Mouse (Mus musculus) midbrain, embryonic 14.5 days (tissue): ENCODE measurements around the gene Fbxl13. TPM values are rescaled to one million over a fixed set of nuclear protein-coding genes. Genes with fewer than 3 reads are reported as not detected.

ENCODE experiments used
- ATAC-seq: fragments of 200-750 bp; cut with Nextera tagmentation; 2 replicates; pipeline ENCODE4 v1.8.0; 2017; ENCODE audit warnings: moderate number of reproducible peaks, moderate library complexity; ENCODE audit not compliant: low FRiP score, low TSS enrichment
- DNase-seq: peaks from one replicate; pipeline ENCODE4 v3.0.0-alpha.2; 2015
- H3K27ac ChIP-seq: fragments of 300-500 bp; sonication (generic); replicated peaks from 2 replicates; pipeline ENCODE4 v1.5.1; 2014; ENCODE audit warnings: mild to moderate bottlenecking, low read depth, low read length, moderate library complexity
- H3K27me3 ChIP-seq: fragments of 300-500 bp; sonication (generic); 2 replicates; pipeline ENCODE4 v1.6.1; 2014; ENCODE audit warnings: low read length, control low read depth, mixed read lengths; ENCODE audit not compliant: control insufficient read depth, insufficient read depth
- H3K36me3 ChIP-seq: fragments of 300-500 bp; sonication (generic); 2 replicates; pipeline ENCODE4 v1.6.1; 2014; ENCODE audit warnings: low read length, control low read depth; ENCODE audit not compliant: control insufficient read depth, insufficient read depth
- H3K4me1 ChIP-seq: fragments of 300-500 bp; sonication (generic); 2 replicates; pipeline ENCODE4 v1.6.1; 2014; ENCODE audit warnings: mild to moderate bottlenecking, antibody characterized with exemption, low read length, control low read depth; ENCODE audit not compliant: control insufficient read depth, insufficient read depth
- H3K4me2 ChIP-seq: fragments of 300-500 bp; sonication (generic); 2 replicates; pipeline ENCODE4 v1.6.1; 2014; ENCODE audit warnings: mild to moderate bottlenecking, low read length, moderate library complexity
- H3K4me3 ChIP-seq: fragments of 300-500 bp; sonication (generic); replicated peaks from 2 replicates; pipeline ENCODE4 v1.5.1; 2014; ENCODE audit warnings: low read depth, low read length
- H3K9ac ChIP-seq: fragments of 300-500 bp; sonication (generic); replicated peaks from 2 replicates; pipeline ENCODE4 v1.6.1; 2014; ENCODE audit warnings: mild to moderate bottlenecking, low read length, moderate library complexity
- H3K9me3 ChIP-seq: fragments of 300-500 bp; sonication (generic); 2 replicates; pipeline ENCODE4 v1.6.1; 2016; ENCODE audit warnings: low read length, control low read depth, mixed read lengths; ENCODE audit not compliant: control insufficient read depth
- WGBS: fragments of 180-500 bp; shearing (Covaris S2); extraction: QIAGEN DNeasy Blood & Tissue Kit; methylation state at CpG from one replicate; pipeline ENCODE4 v1.1.7; 2014; 5-methylcytosine and 5-hydroxymethylcytosine counted together
- polyA plus RNA-seq: library from polyadenylated mRNA; unstranded; fragments of >200 nt; fragmentation: Nextera tagmentation; extraction: Ambion mirVana; gene quantifications from 2 replicates; pipeline ENCODE4 v1.2.1, GENCODE M21; 2014

The Fbxl13 gene
- polyA plus RNA-seq, 1 experiment from 2014 or later: 0.09 TPM

- H3K4me3 ChIP-seq: no peak overlapping the region
- no peak overlapping the region for H3K27ac ChIP-seq
- no peak overlapping the region for H3K4me2 ChIP-seq
- H3K36me3 ChIP-seq: no peaks in the 10 kb centered on the region
- no peaks in the 10 kb centered on the region for H3K9me3 ChIP-seq
- DNase-seq: no peak
- 53% methylated on average over 7 of the region's 7 CpGs for WGBS
- no peak for ATAC-seq
- H3K27me3 ChIP-seq: no peaks in the 10 kb centered on the region
- no peaks in the 10 kb centered on the region for H3K4me1 ChIP-seq
- H3K9ac ChIP-seq: no peak overlapping the region
These were observed 178.0 kb downstream of the Fbxl13 start for GRCm38 (mm10) chr5:21467387-21467786.

- no peak for ATAC-seq
- no peak overlapping the region for H3K9ac ChIP-seq
- H3K4me3 ChIP-seq: no peak overlapping the region
- no peak for DNase-seq
- H3K4me2 ChIP-seq: no peak overlapping the region
- no peaks in the 10 kb centered on the region for H3K4me1 ChIP-seq
- no peak overlapping the region for H3K27ac ChIP-seq
- no peaks in the 10 kb centered on the region for H3K9me3 ChIP-seq
- 76% methylated on average over 8 of the region's 8 CpGs for WGBS
- no peaks in the 10 kb centered on the region for H3K36me3 ChIP-seq
- no peaks in the 10 kb centered on the region; the same call in 1 of the 2 replicates for H3K27me3 ChIP-seq
These were observed 204.5 kb downstream of the Fbxl13 start for GRCm38 (mm10) chr5:21440833-21441530.

DNA sequence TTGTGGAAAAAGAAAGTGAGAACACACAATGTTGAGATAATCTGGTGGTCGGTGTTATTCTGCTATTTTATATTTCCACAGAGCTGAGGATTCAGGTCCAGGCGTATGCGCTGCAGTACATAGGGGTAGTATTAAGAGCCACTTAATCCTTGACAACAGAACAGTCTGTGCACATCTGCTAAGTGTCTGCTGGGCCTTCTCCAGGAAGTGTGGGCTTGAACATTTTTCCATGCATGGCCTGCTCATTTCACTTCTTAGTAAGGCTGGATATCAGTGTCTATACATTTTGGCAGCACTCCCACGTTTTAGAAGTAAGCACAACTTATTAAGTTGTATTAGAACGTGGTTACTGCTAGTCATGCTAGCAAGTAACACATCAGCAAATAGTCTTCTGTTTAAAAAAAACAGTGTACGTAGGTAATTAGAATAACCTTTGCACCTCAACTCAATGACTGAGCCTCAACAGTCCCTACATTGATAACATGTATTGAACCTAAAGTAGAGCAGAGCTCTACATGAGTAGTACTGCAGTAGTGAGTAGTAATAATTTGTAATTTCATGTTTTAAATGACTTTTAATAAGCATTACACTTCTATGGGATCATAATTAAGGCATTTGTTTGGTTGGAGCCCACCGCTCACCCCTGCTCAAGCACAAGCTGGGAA lies 205.9 kb downstream of the Fbxl13 start:
- Histone ChIP-seq H3K9me3 (no peaks in the 10 kb centered on the region), H3K27me3 (no peaks in the 10 kb centered on the region; the same call in 1 of the 2 replicates), H3K9ac (no peak overlapping the region), H3K4me1 (no peaks in the 10 kb centered on the region), H3K27ac (no peak overlapping the region), H3K36me3 (no peaks in the 10 kb centered on the region), H3K4me3 (no peak overlapping the region), H3K4me2 (no peak overlapping the region)
- 92% methylated on average over 7 of the region's 7 CpGs for WGBS
- ATAC-seq (no peak), DNase-seq (no peak)

GRCm38 (mm10) chr5:21438428-21438827 lies 207.0 kb downstream of the Fbxl13 start:
- no peaks in the 10 kb centered on the region for H3K9me3 ChIP-seq
- no peaks in the 10 kb centered on the region for H3K36me3 ChIP-seq
- ATAC-seq (no peak), DNase-seq (no peak)
- no peak overlapping the region for H3K4me2 ChIP-seq
- H3K9ac ChIP-seq: no peak overlapping the region
- H3K27me3 ChIP-seq: no peaks in the 10 kb centered on the region; the same call in 1 of the 2 replicates
- H3K27ac ChIP-seq: no peak overlapping the region
- 93% methylated on average over 9 of the region's 9 CpGs for WGBS
- H3K4me1 ChIP-seq: no peaks in the 10 kb centered on the region
- no peak overlapping the region for H3K4me3 ChIP-seq

GRCm38 (mm10) chr5:21436471-21436975 lies 208.9 kb downstream of the Fbxl13 start:
- 16% methylated on average over 8 of the region's 8 CpGs for WGBS
- no peaks in the 10 kb centered on the region for H3K36me3 ChIP-seq
- no peak overlapping the region for H3K4me2 ChIP-seq
- H3K27ac ChIP-seq: no peak overlapping the region
- H3K4me3 ChIP-seq: no peak overlapping the region
- DNase-seq: peak; percentile 50
- no peaks in the 10 kb centered on the region for H3K9me3 ChIP-seq
- no peaks in the 10 kb centered on the region for H3K4me1 ChIP-seq
- ATAC-seq: peak; percentile 63; the same call in 1 of the 2 replicates
- no peaks in the 10 kb centered on the region; the same call in 1 of the 2 replicates for H3K27me3 ChIP-seq
- no peak overlapping the region for H3K9ac ChIP-seq

DNA sequence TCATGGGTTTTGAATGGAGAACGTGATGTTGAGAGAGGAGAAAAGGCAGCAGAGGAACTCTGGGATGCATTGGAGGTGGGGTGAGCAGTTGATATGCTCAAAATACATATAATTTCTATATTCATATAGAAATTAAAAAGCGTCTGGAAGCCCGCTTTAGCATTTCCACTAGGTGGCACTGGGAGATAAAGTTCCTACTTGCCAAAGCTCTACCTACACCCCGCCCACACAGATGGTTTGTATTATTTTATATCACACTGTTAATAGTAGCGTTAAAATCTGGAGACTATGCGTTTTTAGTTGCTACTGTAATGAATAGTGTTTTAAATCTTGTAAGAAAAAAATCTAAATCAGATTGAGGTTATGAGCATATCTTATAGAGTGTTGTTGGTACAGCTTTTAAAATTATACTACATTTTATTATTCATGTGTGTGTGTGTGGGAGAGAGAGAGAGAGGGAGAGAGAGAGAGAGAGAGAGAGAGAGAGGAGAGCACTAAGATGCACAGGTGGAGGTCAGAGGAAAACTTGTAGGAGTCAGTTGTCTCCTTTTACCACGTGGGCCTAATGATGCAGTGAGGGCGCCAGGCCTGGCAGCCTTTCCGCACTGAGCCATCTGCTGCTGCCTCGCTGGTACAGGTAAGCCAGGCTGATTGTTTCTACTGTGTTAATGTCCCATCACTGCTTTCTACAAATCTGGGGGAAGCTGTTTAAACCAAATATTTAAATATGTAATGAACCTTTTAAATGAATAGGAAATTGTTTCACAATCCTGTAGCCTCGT lies 211.1 kb downstream of the Fbxl13 start:
- ATAC-seq (no peak), DNase-seq (peak; percentile 69)
- Histone ChIP-seq H3K27ac (no peak overlapping the region), H3K36me3 (no peaks in the 10 kb centered on the region), H3K9me3 (no peaks in the 10 kb centered on the region), H3K27me3 (no peaks in the 10 kb centered on the region; the same call in 1 of the 2 replicates), H3K4me2 (no peak overlapping the region), H3K4me1 (no peaks in the 10 kb centered on the region), H3K4me3 (no peak overlapping the region), H3K9ac (no peak overlapping the region)
- 75% methylated on average over 11 of the region's 11 CpGs for WGBS

Other genes with a start within 250 kb of the Fbxl13 start
- gene Ccdc146, start 221.0 kb downstream of the Fbxl13 start, polyA plus RNA-seq: 0.07 and 0.36 TPM in 2 replicates
- 7.9 and 8.4 TPM in 2 replicates for gene Fam185a, start 220.7 kb downstream of the Fbxl13 start, polyA plus RNA-seq
- 0.59 and 9.9 TPM in 2 replicates for gene Lrrc17, start 102.1 kb downstream of the Fbxl13 start, polyA plus RNA-seq
- gene Armc10, start 179 bp upstream of the Fbxl13 start, polyA plus RNA-seq: 73.7 and 85.6 TPM in 2 replicates
- 2.3 and 3.9 TPM in 2 replicates for gene Napepld, start 55.8 kb upstream of the Fbxl13 start, polyA plus RNA-seq
- gene Pmpcb, start 91.5 kb upstream of the Fbxl13 start, polyA plus RNA-seq: 72.5 and 88.4 TPM in 2 replicates
- gene Dnajc2, start 139.6 kb upstream of the Fbxl13 start, polyA plus RNA-seq: 75.4 and 76.2 TPM in 2 replicates
- 176 and 187 TPM in 2 replicates for gene Psmc2, start 139.6 kb upstream of the Fbxl13 start, polyA plus RNA-seq
- gene Slc26a5, start 220.0 kb upstream of the Fbxl13 start, polyA plus RNA-seq: 0.23 and 0.34 TPM in 2 replicates